Mouse (Mus musculus) Muller cell, postnatal 12 days (primary cell): ENCODE results near the gene Bik.
A peak's percentile ranks its signal among the peaks of the same experiment; 100 is the strongest.

Source experiments
- DNase-seq: peaks from one replicate; pipeline ENCODE4 v3.0.0-alpha.2; 2015; ENCODE audit errors: inconsistent ontology term

Bik gene

DNA sequence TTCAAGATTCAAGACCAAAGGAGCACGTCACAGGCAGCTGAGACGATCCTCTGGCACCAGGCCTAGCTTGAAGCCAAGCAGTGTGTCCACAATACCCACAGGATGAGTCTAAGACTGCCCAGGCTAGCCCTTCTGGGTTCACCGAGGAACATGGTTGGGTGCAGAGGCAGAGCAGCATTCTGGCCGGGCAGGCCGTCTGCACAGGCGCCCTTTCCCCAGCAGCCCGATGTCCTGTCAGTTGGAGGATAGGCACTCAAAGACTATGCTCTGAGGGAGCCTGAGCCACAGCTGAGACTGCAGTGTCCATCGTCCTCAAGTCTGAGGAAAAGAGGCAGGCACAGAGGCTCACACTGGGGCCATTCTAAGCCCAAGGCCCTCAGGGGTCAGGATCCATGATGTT is 20.5 kb downstream of the Bik start:
- DNase-seq = no peak

DNA sequence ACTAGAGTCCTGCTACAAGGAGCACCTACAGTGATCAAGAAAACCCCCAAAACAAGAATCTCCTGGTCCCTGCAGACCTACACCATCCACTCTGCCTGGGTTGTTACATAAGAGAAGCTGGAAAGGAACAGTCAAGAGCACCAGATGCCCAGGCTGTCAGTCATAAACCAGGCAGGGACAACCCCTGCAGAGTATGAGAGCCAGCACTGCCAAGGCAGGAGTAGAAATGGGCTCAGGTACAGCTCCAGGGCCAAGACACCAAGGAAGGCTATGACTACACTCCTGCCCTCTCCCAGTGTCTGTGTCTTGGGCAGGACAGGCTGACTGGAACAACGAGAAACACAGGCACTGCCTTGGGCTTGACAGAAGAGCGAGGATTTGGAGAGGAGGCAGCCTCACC is 23.5 kb downstream of the Bik start:
- no peak for DNase-seq

DNA sequence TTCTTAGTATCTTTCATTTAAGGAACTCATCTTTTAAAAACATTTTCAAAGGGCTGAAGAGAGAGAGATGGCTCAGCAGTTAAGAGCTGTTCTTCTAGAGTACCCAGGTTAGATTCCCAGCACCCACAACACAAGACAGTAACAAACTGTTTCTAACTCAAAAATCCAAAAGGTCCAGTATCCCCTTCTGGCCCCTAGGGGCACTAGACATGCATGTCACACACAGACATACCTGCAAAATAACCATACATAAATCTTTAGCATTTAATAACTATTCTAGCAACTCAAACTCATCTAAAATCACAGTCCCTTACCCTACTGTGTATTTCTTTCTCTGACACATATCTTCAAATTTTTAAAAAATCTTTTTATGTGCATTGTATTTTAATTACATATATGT is 27.2 kb downstream of the Bik start:
- DNase-seq = no peak

DNA sequence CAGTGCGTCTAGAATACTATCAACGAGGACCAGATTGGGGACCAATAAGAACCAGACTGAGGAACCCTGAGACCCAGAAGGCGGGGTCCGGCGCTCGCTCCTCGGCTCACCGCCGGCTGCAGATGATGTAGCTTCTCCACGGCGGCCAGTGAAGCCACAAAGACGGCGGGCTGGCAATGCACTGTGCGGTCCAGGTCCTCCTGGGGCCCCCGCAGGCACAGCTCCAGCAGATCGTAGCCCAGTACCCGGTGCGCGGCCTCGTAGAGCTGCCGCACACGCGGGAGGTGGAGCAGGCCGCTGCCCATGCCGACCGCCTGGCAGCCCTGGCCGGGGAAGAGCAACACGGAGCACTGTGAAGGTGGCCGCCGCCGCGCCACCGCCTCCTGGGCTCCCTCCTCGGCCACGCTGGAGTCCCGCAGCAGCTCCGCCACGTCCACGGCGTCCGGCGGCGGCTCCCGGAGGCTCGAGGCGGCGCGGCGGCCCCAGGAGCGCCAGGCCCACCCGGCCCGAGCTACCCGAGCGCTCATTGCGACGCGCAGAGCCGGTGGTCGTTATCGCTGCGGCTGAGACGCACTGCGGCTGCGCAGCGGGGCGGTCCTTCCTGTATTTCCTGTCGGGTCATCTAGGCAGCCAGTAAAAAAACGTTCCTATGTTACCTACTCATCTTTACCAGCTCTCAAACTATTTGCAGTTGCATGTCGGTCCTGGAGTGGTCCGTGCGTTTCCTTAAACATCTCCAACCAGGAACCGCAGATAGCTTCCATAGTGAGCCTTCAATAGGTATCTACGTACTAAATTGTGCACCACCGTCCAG is 28.7 kb downstream of the Bik start:
- DNase-seq = peak; percentile 91

DNA sequence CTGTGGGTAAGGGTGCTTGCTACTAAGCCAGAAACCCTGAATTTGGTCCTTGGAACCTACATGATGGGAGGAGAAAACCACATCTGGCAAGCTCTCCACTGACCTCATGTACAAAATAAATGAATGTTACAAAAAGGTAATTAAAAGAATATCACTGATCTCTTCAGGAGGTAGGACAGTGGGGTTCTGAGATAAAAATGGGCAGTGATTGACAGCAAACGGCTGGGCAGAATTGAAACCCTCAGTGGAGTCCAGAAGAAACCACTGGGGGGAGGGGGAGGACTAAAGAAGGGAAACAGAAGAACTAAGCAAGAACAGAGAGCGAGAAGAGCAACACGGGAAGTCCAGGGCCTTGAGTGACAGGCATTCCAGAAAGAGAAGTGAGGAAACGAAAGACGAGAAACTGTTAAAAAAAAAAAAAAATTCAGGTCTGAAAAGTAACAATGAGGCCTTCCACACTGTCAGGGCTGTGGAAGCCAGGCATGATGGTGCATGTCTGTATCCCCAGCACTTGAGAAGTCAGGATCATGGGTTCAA is 34.3 kb downstream of the Bik start:
- DNase-seq = no peak

DNA sequence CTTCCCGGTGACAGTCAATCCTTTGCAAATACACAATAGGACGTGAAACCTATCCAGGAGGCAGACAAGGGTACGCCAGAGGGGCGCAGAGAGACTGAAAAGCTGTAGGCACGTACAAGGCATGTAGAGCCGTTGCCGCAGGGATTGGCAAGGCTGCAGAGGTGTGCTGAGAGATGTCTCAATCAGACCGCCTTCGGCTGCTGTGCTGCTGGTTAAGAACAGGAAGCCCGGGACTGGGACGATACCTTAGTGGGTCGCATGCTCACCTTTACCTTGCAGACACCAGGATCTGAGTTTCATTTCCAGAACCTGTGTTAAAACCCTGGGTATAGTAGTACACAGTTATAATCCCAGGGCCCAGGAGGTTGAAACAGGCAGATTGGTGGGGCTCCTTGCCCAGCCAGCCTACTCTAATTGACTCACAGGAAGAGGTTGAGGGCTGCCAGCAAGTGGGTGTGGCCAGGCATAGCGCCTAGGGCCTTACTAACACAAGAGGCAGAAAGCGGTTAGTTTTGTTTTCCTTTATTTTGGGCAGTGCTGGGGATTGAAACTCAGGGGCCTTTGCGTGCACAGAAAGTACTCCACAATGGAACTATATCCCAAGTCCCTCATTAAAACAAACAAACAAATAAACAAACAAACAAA is 36.1 kb downstream of the Bik start:
- peak; percentile 89 for DNase-seq

DNA sequence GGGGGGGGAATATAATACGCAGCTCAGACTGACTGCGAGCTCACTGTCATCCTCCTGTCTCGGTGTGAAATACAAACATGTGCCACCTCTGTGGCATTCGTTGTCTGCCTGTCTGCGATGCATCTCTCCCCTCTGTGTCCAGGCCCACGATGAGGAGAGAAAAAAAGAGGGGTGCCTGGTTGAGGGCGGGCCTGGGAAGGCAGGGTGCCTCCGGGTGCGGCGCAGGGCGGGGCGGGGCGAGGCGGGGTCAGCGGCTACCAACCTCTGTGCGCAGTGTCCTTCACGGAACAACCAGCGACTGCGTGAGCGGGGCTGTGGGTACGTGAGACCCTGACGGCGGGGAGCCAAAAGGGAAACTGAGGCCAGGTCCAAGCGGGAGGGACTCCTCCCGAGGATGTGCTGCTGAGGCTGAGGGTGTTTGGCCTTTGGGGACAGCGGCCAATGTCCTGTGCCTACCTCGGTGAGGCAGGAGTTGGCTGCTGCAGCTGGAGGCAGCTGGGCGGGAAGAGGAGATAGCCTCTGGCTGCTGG is 36.7 kb downstream of the Bik start, which contains the start of the genes Tspo and Mcat:
Tspo (plus strand) TSS at position 266 of the 530 bp plus-strand sequence.
Mcat (minus strand) TSS at position 461 of the 530 bp plus-strand sequence.
- peak; percentile 61 for DNase-seq

DNA sequence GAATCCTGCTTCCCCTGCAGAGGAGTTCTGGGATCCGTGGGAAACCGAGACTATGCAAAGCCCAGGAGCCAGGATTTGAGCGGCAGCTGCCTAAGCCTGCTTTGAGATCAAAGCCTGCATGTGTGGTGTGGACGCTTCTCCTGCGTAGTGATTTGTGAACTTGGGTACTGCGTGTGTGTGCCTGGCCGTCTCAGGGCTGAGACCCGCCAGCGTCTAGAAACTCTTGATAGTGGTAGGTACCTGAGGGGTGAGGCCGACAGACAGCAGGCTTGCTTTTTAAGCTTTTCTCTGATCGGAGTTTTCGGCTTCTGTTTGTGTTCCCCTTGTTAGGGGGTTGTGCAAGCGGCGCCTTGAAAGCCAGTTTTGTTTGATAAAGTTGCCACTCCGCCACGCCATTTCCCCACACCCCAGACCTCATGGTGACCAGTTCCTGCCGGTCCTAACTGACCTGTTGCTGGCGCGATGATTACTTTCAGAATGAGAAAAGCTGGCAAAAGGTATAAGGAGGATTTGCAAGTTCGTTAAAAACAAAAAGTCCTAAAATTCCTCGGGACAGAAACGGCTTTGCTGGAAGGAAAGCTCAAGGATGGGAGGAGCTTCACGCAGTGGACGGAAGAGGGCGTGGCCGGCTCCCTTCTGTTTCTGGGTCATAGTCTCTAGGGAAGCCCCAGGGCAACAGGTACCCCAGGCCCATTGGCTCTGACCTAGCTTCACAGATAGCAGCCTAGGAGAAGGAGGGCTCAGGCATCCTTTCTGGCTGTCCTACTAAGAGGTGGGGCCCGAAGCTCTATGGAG is 37.4 kb downstream of the Bik start:
- DNase-seq = peak; percentile 66

DNA sequence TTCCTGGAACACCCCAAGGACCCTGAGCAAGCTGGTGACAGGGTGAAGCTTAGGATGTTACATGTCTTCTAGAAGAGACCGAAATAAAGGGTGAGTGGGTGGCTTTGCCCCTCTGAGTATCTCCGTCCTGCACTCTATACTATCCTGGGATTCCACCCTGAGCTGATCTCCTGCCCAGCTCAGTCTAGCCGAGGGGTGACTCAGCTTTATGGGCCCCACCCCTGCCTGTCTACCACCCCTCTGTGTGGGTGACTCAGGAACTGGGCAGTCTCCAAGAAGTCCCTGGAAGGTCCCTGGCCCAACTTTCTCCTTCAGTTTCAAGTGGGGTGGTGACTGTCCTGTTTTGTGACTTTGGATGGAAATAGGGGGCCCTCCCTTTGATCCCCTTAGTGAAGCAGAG is 38.8 kb downstream of the Bik start:
- peak; percentile 85 for DNase-seq

DNA sequence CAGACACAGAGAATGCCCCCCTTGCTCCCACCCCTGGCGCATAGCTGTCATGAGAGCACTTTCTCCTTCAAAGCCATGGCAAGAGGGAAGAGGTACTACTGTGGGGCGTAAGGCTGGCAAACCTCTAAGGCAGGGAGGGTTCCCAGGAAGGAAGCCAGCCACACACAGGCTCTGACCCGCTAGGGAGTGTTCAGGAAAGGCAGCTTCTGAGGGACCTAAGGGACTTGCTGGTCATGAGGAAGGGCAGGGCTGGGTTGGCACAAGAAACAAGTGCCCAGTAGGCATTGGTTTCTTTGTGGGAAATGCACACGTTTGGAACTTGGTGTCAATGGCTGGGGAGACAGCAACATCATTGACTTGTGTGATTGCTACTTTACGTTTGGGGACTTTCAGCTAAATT is 39.3 kb downstream of the Bik start:
- no peak for DNase-seq

DNA sequence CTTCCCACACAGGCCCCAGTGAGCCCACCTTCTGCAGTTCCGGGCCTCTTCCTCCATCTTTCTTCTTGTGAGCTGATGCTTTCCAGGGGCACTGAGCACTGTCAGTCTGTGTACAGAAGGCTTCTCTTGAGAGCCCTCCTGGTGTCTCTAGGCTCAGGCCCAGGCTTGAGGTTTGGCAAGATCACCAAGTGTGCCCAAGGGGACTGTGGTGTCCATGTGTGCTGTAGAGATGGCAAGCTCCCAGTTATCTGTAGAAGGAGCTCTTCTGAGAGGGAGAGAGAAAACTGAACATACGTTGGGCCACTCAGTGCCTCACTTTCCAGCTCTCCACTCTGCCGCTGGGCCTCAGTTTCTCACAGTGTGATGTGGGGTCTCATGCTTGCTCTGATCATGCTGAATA is 41.1 kb downstream of the Bik start:
- DNase-seq = peak; percentile 48

DNA sequence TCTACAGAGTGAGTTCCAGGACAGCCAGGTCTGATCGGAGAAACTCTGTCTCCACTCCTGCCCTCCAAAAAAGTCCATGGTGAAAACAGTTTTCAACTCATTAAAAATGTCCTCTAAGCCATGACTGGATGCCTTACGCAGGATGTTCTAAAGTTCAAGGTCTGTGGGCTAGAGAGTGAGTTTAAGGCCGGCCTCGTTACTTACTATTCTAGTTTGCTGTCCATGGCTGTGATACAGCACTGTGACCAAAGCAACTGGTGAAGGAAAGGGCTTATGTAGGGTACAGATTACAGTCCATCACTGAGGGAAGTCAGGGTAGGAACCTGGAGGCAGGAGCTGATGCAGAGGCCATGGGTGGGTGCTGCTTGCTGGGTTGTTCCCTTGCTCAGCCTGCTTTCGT is 41.9 kb downstream of the Bik start:
- DNase-seq = no peak

DNA sequence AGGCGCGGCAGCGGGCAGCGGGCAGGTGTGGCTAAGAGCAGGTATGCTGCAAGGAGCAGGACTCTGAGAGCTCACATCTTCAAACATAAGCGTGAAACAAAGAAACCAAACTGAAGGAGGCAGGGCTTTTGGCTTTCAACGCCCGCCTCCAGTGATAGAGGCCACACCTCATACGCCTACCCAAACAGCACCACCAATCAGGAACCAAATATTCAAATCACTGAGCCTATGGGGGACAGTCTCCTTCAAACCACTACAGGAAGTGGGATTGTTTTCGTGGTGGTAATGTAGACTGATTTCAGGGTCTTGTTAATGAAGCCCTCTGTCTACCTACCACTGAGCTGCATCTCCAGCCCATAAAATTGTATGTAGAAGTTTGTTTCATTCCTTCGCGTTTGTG is 43.0 kb downstream of the Bik start:
- DNase-seq = no peak

DNA sequence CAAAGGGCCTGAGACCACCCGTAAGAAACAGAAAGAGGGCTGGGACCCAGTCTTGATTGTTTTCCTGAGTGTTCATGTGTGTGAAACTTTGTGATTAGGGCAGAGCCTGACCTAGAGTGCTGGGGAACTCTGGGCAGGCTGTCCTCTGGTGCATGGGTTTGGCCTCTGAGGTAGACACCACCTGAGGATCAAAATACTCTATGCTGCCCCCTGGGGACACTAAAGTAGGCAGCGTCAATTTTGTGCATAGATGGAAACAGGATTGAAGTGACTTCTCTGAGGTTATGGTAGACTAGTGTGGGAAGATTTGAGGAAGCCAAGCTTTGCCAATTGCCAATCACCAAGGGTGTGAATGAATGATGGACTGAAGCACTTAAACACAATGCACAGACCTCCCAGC is 44.0 kb downstream of the Bik start:
- DNase-seq = no peak

DNA sequence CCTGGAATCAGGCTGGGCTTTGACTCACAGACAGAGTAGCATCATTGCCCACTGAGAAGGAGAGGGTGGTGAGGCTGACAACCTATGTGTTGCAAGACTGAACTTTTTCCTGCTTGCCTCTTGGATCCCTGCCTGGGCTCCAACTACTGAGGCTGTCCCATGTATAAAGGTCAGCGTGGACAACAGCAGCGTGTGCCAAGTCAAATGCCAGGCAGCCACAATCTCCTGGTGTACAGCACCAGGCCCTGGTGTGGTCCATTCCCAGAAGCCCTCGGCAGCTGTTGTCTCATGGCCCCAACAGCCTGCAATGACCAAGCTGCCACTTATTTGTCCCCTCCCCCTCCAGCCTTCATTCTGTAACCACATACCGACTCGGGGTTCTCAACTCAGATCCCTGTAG is 45.0 kb downstream of the Bik start:
- peak; percentile 7 for DNase-seq

DNA sequence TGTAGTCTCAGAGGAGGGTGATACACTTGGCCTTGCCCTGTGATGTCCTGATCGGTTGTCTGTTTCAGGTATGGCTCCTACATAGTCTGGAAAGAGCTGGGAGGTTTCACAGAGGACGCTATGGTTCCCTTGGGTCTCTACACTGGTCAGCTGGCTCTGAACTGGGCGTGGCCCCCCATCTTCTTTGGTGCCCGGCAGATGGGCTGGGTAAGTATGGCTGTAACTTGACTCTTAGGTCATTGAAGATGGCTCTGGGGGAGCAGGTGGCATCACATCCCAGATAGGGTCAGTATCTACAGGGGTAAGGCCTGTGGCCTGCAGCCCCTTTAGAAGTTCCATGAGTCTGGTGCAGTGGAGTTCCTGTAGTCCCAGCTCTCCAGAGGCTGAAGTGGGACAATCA is 45.5 kb downstream of the Bik start:
- DNase-seq = no peak

DNA sequence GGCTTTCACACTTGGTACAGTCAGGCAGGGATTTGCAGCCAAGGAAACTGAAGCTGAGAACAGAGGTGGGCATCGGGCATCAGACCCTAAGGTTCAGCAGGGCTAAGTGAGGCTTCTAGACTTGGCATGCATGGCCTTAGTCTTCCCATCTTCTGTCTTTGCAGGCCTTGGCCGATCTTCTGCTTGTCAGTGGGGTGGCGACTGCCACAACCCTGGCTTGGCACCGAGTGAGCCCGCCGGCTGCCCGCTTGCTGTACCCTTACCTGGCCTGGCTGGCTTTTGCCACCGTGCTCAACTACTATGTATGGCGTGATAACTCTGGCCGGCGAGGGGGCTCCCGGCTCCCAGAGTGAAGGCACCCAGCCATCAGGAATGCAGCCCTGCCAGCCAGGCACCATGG is 46.9 kb downstream of the Bik start:
- DNase-seq = no peak

DNA sequence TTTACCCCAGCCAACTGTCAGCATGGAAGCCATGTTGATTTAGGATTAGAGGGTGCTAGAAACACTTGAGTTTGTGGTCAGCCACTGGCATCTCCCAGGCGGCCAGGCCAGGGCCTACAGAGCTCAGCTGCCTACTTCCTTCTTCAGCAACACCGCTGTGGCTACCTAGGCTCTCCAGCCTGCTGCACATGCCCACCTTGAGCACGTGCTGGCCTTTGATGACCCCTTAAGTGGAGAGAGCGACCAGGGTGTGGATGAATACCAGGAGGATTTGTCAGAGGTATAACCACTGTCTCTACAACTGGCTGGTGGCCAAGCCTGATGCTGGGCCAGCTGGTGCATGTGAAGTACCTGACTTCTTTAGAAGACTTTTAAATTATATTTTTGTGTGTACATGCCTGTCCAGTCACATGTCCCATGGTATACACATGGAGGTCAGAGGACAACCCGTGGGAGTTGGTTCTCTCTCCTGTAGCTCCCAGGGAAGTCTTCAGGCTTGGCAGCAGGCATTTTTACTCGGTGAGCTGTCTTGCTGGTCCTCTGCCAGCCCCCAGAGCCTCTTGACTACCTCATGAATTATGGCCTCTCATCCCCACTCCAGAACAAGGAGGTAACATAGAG is 48.2 kb downstream of the Bik start:
- peak; percentile 74 for DNase-seq

DNA sequence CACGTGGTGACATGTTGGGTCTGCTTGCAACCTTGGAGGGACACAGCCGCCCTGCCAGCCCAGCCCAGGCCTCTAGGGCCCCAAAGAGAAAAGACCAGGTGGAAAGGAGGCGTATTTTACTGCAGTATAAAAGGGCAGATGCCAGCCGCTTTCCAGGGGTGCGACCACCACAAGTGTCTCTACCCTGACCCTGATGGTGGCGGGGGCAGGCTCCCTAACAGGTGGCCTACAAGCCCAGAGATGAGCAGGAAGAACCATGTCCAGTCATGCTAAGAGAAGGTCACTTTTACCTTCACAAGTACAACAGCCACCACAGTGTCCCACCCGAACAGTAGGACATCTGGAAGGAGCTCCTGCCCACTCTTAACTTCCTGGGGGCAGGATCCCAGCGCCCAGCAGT is 48.9 kb downstream of the Bik start:
- DNase-seq = no peak

DNA sequence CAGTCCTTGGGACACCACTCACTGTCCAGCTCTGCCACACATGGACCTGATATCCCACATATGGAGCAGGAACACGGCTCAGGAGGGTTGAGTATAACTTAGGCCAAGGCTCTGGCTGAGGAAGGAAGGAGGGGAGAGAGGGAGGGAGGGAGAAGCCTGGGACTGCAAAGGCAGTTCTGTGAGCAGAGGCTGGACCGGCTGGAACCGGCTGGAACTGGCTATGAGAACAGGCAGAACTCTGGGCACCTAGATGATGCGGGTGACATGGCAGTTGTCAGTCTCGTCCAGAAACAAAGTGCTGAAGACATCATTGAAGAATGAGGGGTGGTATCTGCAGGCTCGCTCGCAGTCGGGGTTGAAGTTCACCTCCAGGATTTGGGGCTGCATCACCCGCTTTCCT is 50.0 kb downstream of the Bik start:
- DNase-seq = no peak

DNA sequence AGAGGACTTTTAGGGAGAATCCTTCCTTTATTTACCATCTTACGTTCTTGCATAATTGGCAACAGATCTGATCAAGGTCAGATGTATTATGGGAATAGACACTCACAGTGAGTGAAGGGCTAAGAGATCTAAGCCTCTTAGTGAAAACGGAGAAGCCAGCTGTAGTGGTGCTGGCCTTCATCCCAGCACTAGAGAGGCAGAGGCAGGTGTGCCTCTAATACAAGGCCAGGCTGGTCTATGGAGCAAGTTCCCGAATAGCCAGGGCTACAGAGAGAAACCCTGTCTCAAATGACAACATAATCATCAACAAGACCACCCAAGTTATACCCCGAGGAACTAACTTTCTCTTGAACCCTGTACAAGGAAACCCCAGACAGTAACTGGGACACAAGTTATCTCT is 56.3 kb downstream of the Bik start:
- DNase-seq = no peak
